Mouse (Mus musculus) cerebellum, adult (tissue): ENCODE measurements at regions not wholly inside any gene's neighbourhood (a gene's known extent, or its start where the extent isn't known, plus 50 kb on each side); places are given as distances from the start of the nearest gene placed in this dataset.

Experiments
- ATAC-seq: cut with Nextera tagmentation; 2 replicates; pipeline ENCODE4 v1.9.2; 2017; ENCODE audit warnings: mild to moderate bottlenecking, moderate library complexity, mixed read lengths; ENCODE audit not compliant: insufficient number of reproducible peaks, low FRiP score, low TSS enrichment

DNA sequence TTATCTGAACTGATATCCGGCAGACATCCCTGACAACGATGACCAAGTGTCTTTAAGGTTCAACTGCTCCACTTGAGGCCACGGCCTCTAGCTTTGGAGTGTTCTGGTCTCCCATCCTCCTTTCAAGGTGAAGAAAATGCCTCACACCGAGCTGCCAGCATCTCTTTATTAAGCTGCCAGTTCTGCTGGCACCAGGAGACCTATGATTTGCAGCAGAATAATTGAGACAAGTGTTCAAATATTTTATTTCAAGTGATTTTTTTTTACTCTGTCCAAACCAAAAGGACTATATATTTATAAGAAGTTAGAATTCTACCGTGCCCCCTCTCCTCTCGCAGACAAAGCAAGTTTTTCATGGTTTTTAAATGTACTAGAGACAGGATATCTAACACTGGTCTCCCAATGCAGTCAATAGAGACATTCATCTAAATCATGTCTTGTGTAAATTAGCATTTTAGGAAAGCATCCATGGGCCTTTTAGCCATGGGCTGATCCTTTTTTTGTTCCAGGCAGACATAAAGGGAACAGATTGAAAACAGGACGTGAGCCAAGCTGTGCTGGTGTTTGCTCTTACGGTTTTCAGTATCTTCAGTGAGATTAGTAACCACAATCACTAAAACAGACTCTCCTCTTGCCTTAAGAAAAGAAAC is 216.3 kb upstream of the Tll1 start:
- ATAC-seq: no peak

- ATAC-seq: no peak
Observed at GRCm38 (mm10) chr8:64421502-64422199, 215.6 kb upstream of the Tll1 start.

- ATAC-seq: no peak
Observed at GRCm38 (mm10) chr8:64412488-64413188, 206.6 kb upstream of the Tll1 start.

- no peak for ATAC-seq
Observed at GRCm38 (mm10) chr8:64406775-64407490, 200.9 kb upstream of the Tll1 start.

DNA sequence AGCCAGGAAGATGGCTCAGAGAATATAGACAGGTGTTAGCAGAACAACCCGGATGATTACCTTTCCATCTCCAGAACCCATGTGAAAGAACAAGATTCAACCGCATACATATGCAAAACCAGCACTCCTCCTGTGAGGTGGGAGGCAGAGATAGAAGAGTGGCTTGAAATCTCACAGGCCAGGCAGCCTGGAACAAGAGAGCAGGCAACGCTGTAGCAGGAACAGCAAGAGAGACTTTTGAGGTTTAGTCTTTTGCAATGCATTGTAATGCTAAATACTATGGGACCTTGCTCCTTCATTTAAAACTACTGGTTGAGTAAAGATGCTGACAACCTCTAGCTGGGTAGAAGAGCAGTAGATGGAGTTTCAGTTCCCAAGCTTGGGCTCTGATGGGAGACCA is 193.5 kb upstream of the Tll1 start:
- no peak for ATAC-seq

GRCm38 (mm10) chr8:64397876-64398275 is 191.8 kb upstream of the Tll1 start:
- no peak for ATAC-seq

DNA sequence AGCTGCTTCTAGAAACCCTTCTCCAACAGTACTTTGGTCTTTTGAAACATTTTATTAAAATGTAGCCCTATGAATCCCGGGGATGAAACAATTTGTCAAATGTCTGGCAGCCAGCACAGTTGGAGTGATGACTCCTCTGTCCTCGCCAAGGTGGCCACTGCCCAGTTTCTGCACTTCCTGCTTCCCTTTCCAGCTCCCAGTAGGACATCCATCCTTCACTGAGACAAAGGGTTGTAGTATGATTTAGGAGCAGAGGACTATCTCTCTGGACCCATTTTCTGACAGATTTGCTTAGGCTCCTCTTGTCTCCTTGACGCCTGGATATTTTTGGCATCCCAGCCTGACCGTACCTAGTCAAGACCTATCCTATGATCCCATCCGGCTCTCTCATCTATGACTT is 189.7 kb upstream of the Tll1 start:
- peak; percentile 90 for ATAC-seq

DNA sequence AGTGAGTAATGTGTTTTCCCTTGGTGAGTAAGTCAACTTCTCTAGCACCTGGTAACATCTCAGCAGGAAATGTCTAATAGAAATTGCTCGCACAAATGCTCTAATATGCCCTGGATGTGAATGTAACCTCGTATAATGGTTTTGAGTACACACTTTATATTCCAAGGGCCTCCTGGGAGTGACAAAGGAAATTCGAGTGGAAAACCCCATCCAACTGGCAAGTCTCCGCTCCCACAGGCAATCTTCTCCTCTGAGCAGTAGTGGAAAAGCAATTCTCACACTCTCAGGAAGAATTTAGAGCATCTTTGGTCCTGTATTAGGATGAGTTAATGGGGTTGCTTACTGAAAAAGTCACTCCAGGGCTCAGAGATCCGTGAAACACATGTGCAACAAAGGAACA is 183.4 kb upstream of the Tll1 start:
- ATAC-seq: no peak

GRCm38 (mm10) chr8:64388299-64388698 is 182.2 kb upstream of the Tll1 start:
- no peak for ATAC-seq

DNA sequence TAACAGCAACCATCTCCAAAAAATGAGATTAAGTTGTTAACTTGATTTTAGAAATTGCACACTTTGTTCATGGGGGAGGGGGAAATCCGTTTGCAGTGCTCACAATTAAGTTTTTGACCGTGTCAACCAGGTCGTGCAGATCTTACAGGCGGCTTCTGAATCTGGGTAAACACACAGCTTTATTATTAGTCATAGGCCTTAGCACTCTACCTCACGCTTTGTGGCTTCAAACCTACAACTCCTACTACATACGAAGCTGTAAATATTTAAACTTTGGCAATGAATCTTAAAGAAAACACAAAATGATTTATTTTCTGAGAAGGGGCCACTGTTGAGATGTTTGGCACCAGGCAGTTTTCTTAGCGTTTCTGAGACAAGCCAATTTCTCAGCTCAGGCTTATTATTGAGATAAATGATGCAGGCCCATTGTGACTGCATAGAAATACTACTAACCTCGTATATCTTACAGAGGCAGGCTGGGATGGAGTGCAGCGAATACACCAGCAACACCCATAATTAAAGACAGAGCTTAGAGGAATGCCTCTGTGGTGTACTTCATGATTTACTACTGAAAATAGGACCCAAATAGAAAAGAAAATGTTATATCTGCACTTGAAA is 173.8 kb upstream of the Tll1 start:
- no peak for ATAC-seq

GRCm38 (mm10) chr8:64377830-64378229 is 171.8 kb upstream of the Tll1 start:
- no peak for ATAC-seq

DNA sequence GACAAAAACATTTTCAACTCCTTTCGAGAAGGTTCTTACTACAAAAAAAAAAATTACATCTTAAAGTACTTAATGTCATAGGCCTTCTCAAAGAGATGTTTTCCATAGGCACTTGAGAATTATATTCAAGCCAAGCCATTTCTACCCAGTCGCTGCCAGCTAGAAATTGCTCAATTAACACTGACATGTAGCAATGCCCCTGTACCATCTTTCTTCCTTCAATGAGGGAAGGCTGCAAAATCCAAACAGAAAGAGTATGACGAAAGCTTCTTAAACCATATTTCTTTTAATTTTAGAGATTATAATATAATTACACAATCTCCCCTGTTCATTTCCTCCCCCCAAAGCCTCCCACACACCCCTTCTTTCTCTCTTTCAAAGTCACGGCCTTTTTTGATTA is 169.4 kb upstream of the Tll1 start:
- ATAC-seq: no peak

- ATAC-seq: no peak
Observed at GRCm38 (mm10) chr8:64374980-64375379, 168.9 kb upstream of the Tll1 start.

- ATAC-seq: no peak
Observed at GRCm38 (mm10) chr8:64369973-64370372, 163.9 kb upstream of the Tll1 start.

DNA sequence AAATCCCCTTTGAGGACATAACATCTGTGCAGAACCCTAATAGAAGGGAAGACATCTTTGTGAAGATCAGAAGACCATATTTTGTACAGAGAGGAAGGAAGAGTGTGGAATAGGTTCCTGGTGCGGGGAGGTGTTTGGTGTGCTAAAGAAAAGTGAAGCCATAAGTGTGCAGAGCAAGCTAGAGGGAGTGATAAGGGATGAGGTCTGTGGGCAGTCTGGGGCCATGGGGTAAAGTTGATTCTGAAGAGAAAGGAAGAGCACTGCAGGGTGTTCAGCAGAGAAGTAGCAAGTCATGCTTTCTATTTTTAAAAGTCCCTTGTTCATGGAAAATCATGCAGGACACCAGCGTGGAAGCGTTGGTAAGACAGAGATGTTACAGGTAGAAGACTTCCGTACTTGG is 161.8 kb upstream of the Tll1 start:
- no peak for ATAC-seq

DNA sequence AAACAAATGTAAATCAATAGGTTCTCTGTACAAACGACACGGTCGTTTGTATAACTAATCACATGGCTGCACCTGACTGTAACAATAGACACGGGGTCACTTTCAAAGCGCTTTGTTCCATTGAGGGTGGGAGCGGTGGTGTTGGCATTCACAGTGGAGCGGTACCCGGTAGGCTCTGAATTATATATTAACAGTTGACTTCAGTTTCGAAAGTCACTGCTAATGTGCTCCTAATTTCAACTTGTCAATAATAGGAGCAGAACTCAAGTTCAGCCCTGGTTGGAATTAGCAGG is 160.8 kb upstream of the Tll1 start:
- ATAC-seq: no peak

GRCm38 (mm10) chr8:64366226-64366973 is 160.3 kb upstream of the Tll1 start:
- ATAC-seq: no peak

DNA sequence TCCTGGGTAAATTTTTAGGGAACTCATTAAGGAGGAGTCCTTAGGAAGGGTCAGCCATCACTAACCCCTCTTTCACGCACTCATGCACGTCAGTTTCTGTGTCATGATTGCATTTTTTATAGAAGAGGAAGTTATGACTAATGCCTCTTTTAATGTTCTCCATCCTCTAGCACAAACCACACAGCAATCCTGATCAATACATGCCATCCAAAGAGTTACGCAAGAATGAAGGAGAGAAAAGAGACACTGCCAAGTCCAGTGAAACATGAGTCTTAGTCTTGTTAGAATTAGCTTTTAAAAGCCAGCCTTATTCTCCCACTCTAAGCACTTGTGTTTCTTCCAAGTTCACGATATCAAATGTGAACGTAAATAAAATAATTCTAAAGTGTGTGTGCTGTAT is 151.0 kb upstream of the Tll1 start:
- no peak for ATAC-seq

GRCm38 (mm10) chr8:64348082-64348646 is 142.1 kb upstream of the Tll1 start:
- ATAC-seq: no peak

DNA sequence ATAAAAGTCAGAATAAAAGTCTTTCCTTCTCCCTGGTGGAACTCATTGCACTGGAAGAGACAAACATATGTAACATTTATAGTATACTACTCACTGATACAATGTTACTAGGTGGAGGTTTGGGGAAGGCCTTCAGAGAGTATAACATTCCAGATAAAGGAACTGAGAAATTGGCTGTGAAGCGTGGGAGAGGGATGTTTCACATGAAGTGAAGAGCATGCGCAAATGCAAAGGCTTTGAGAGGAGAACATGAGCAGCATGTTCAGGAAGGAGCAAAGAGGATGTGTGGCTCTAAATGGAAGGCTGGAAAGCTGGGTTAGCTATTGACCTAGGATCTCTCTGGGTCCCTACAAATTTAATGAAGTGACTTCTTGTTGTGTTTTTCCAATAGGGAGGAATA is 141.4 kb upstream of the Tll1 start:
- no peak for ATAC-seq
